Mouse (Mus musculus) spleen, postnatal 36 days (tissue): ENCODE data around the gene Sepsecs.
A peak's percentile ranks its signal among the peaks of the same experiment; 100 is the strongest.

ENCODE experiments used
- DNase-seq, 2 experiments: peaks; one replicate each; pipeline ENCODE4 v3.0.0; 2022; ENCODE audit warnings: low spot score in 2 of 2, mixed read lengths in 1 of 2

Gene Sepsecs

DNA sequence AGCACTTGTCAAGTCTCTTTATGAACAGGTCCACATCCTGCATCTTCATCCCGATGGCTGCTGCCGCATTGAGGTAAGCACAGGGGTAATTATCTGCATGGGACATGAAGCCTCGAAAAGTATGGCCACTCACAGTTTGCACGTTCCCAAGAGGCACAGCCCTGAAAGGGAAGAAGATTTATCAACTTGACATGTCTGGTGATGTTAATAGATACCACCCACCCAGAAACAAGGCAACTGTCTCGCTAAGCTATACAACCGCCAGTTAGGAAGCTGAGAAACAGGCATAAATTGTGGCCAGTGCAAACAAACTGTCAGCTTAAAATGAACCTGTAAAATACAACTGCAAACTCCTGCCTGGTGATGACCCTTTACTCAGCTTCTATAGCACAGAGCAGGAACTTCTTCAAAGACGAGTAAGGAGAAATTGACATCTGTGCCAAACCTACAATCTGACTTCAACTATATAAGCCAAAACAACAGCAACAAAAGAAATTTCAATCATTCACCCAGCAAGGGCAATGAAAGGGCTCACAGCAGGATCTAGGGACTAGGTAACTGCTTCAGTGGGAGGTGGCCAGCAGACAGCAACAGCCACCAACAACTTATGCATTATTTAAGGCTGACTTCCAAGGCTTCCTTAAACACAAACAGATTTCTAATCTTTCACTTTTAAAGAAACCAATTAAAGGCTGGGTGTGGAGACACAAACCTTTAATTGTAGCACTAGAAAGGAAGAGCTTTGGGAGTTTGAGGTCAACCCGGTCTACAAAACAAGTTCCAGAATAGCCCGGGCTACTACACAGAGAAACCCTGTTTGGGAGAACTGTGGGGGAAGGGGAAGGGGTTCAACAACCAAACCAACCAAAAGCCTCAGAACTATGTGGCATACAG, 25.3 kb downstream of the Sepsecs start:
- no peak for DNase-seq

DNA sequence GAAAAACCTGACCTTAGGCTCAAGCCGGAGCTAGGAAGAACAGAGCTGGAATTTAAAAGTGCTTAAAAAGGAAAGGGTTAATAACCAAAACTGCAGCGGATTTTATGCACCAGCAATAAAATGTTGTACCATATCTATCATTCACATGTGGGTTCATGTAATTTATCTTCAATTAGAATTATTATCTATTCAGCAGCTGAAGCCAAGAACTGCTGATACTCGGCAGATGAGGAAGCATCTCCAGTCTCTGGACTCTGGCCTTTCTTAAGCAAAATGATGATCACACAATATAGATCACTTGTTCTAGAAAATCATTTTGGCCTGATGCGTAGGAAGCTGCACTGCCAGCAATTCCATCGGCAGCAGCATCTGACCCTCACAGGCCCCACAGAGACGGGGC, 27.8 kb downstream of the Sepsecs start:
- DNase-seq: no peak

DNA sequence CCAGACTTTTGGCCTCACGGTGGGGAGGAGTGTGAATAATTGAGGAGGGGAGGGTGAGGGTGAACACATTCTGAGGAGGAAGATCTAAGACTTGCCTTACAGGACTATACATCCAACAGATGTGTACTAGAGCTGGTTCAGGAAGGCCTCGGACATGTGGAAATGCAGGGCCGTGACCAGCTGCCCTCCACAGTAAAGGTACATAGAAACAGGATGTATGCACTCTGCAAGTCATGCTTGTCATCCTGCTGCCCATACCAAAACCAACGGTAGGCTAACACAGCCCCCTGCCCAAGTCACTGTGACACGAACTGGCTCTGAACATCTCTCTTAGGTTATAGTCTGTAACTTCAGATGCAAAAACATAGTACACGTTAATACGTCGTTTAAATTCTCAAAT, 30.6 kb downstream of the Sepsecs start:
- DNase-seq: no peak

DNA sequence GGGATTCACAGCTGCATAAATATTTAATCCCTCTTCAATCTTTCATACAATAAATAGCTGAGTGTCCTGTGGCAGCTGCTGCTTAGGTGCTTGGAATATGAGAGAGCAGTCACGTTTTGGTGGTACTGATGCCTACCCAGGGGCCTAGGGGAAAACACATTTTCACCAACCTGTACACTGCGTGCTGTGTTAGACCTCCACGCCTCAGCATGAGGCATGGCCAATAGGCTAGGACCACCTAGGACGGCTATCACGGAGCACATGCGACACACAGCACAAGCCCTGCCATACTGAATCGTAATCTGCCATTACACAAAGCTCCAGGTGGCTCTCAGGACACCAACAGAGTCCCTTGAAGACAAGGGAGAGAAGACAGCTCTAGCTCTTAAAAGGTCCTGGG, 31.5 kb downstream of the Sepsecs start:
- no peak for DNase-seq

DNA sequence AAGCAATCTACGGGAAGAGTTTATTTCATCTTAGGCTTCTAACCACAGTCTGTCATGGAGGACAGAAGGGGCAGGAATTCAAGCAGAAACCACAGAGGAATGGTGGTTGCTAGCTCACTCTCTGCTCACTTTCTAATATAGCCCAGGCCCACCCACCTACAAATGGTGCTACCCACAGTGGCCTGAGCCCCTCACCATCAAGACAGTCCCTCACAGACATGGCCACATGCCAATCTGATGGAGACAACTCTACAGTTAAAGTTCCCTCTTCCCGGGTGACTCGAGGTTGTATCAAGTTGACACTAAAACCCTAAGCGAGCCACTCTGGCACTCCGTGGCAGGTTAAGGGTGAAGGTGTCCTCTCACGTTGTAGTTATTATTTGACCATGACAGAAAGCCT, 32.6 kb downstream of the Sepsecs start:
- DNase-seq: no peak

DNA sequence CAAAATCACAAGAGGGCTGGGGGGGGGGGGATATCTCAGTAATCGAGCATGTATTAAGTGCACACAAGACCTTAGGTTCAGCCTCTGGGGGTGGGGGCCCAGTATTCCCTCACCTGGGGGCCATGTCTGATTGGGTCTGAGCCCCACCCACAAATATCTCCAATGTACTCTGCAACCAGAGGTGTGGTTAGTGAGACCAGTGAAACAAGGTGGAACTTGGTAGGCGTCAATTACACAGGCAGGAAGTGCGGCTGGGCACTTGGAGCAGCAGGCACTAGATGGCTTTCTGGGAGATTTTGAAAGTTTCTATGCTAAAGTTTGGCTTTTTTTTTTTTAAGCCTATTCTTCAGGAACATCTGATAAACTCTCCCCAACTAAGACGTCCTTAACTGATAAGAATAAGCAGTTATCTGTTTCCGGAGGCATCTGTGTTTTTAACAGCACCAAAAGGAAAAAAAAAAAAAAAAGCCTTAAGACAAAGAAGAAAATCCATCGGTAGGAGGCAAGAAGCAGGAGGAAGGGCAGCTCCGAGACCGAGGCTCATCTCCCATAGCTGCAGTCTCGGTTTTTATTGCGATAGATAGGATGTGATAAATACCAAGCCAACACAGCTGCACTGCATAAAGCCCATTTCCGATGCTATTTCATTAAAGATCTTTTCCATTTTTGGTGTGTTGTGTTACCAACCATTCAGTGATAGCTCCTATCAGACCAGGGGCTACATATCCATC, 33.3 kb downstream of the Sepsecs start:
- DNase-seq: no peak

DNA sequence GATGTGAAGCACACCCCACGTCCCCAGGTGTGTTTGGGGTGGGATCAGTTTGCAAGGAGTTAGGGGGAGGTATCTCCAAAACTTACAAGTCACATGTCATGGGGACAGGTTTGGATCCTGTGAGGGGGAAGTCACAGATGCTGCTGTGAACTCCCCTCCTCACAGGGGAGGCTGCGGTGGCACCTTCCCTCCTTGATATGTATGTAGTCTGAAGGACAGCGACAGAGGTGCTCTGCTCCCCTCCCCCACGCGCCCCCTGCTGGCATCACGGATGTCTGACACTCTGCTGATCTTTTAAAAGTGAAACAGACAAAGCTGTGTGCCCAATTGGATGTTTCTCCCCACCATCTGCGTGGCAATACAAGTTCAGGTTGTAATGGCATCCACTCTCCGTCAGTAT, 35.5 kb downstream of the Sepsecs start:
- peak; percentile 54 to 56 for DNase-seq

DNA sequence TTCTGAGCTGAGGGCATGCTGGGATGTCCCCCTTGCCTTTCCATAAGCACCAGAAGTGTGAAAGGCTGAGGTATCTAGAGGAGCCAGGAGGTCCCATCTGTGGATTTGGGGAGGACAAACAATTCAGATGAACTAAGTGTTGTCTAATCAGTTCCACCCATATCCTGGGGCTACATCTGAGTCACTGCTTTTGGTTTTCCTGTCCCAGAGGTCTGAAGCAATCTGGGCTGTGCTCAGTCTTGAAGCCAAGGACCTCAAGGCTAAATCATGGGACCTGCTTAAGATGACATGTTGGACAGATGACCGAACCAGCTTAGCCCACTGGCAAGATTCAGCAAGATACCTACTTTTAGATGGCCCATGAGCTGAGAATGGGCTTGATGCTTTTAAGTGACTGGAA, 39.0 kb downstream of the Sepsecs start:
- DNase-seq: no peak

DNA sequence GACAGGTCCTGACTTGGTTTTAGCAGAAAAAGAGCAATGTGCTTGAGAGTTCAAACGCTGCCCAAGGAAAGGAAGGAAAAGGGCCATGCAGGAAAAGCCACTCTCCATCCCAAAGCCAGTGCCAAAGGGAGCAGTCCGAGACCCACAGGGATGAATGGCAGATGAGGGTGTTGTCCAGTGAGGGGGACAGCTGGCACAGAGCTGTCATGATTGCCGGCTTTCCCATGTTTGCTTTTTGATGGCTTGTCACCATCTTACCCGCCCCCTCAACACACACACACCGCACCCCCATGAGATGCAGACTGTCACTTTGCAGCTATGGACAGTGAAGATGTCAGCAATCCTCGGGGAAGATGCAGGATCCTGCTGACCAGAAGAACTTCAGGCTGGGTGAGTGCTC, 40.3 kb downstream of the Sepsecs start:
- DNase-seq: no peak

DNA sequence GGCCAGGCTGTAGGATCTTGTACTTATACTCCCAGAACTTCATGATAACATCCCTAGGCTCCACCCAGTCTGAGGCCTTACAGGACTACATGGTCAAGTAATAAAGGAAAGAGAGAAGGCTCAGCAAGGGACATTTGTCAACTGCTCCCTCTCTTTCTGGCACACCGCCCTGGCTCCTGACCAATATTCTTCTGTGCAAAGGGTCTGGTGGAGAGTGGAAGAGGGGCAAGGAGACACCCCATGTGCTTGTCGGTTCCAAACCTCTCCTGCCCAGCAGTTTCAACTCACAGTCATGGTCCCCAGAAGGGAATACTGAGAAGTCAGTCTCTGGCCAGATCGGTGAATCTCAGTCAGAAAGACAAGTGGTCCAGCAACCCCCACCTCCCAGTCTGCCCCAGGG, 40.7 kb downstream of the Sepsecs start:
- DNase-seq: no peak

DNA sequence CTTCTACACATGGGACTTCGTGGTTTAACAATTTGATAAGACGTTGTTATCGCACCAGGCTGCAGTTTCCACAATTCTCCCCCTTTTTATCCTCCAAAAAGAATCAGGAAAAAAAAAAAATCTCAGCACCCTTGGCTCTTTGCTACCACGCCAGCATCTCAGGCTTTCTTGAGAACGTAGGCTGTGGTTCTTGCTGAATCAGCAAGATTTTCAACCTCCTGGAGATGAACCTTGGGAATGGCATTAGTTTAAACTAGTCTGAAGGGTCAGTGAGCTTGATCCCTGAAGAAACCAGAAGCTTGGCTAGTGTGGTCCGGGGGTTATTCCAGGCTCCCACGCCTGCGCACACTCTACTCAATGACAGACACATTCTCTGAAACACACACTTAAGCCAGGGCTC, 41.8 kb downstream of the Sepsecs start:
- no peak for DNase-seq

DNA sequence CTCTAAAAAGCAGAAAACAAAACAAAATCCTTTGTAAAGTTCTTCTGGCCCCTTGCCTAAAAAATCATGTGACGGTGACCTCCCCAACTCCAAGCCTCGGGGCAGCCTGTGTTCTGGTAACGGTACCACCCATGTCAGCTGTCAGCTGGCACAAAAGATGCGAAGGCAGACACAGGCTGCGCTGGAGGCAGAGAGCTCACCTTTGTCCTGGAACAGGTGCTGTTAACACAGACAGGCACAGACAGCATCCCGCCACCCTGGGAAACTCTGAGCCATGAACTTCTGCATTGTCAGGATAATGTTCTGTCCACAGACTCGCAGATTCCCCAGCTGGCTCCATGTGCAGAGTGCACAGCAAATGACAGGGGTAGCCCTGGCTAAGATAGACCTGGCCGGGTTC, 43.4 kb downstream of the Sepsecs start:
- DNase-seq: no peak

DNA sequence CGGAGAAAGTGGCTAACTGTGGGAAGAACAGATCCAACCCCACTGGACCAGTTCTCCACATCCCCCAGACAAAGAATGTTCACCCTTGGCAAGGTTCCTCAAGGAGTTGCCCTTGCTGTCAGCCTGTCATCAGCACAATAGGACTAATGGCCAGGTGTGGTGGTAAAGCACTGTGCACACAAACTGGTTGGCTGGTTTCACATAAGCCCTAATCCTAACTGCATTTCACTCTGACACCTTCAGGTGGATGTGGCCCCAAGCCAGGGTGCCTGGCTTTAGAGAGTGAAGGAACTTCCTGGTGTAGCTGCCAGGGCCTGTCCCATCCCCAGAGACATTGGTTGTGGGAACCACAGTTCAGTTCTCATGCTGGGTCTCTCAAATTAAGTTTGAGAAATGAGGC, 44.6 kb downstream of the Sepsecs start:
- DNase-seq: no peak

DNA sequence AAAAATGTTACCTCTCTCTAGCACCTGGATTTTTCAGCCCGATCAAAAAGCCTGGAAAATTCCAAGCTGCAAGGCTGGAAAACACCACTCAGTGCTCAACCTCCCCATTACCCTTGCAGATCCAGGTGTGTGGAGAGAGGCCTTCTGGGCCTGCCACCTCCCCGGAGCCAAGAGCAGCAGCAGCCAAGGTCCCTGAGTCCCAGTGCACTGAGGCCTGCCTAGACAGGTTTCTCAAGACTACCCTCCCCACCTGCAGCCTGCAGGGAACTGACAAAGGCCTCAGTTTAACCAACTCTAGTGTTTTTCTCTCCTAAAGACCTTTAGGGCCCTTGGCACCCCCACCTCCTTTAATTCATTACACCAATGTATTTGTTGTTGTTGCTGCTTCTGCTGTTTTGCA, 46.4 kb downstream of the Sepsecs start:
- DNase-seq: no peak

DNA sequence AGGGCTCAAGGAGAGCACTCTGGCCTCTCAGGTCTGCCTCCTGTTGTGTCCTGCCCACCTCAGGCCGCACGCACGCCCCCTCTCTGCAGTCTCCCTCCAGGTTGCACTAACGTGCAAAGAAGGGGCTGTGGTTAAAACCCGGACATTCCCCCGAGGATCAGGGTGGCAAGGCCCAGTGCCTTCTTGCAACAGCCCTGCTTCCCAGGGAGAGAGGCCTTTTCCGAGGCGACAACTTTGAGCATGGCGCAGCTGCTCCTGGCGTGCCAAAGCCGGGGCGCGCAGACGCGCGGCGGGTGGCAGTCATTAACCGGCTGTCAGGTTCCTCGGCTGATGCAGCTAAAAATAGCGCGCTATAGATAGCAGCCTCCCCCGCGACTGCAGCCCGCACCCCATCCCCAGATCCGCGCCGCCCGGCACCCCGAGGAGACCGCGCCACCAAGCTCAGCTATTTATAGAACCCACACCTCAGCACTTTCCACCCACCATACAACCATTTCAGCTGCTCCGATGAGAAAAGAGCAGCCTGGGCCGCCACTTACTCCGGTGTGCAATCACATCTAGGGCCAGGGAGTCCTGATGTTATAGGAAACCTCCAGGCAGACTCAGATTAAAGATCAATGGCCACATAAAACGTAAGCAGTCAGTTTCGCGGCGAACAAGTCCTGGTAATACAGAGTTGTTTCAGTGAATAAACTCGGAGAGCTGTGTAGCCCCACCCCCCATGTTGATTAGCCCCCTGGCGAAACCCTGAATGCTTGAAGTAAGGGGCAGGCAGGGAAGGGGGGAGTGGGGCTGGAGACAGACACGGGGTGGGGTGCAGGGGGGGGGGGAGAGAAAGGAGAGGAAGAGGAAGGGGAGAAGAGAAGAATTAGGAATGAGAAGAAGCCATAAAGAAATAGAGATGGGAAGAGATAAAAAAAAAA, 50.9 kb downstream of the Sepsecs start:
- DNase-seq: peak; percentile 11 to 38

DNA sequence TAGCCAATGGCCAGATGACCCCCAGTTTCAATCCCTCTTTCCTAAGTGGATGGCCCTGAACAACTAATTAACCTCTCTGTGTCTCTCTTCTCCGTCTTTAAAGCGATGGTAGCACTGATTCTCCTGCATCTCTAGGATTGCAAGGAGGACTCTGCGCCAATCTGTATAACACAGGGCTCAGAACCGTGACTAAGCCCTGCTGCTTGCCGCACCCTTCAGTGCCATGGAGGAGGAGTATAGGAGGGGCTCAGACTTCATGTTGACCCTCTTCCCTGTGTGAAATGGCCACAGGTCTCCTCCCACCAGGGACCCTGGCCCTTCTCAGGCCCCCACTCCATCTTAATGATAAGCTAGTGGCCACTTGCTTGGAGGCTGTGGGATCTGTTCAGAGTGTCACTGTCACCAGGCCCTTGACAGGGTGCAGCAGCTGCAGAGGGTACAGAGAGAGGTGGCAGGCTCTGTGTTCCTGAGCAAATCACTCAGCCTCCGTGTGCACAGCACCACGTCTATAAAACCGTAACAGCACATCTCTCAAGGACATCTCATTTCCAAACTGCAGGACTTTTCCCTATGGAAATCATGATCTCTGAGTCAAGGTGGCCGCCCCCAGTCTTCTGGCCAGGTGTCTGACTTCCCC, 51.7 kb downstream of the Sepsecs start:
- no peak for DNase-seq

DNA sequence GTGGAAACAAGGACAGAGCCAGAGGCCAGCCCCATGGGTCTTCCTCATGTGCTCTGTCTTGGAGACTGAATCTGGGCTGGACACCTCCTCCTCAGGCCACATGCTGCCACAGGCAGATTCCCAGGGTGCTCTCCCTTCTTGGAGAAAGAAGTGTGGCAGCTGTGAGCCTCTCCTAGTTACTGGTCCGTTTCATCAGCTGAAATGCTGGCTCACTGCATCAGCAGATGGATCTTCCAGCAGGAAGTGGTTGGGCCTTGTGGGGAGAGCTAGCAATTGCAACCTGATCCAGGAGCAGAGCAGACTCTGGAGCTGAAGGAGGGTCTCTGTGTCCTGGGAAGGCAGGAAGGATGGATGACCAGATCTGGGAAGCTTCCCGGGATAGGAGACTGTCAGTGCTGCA, 53.0 kb downstream of the Sepsecs start:
- no peak for DNase-seq

DNA sequence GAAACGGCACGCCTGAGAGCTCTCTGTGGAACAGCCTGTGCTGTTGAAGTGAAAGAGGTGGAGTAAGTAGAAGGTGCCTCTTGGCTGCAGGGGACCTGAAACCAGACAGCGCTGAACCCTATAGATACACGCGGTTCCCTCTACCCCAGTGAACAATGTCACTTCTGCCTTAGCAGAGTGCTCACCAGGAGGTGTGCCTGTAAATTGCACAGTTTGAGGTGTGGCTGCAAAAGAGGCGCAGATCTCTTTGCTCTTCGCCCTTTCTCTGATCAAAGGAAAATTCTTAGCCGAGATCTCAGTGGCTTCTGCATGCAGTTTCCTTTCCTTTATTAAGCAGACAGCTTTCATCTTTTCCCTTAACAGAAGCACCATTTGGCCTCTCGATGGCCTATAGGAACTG, 54.1 kb downstream of the Sepsecs start:
- DNase-seq: no peak

DNA sequence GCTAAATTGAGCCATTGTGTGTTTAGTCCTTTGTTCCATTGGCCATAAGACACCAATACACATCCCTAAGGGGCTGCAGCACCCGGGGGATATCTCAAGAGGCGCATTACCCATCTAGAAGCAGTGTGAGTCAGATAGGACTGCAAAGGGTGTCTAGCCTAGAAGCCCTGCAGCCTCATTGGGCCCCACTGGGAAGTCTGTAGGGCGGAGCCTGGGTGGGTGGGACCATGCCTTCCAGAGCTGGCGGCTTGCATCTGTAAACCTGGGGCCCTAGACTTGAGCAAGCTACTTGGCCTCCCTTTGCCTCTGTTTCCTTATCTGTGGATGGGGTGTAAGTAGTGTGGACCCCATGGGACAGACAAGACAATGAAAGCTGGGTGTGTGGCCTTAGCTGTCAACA, 54.8 kb downstream of the Sepsecs start:
- DNase-seq: no peak

DNA sequence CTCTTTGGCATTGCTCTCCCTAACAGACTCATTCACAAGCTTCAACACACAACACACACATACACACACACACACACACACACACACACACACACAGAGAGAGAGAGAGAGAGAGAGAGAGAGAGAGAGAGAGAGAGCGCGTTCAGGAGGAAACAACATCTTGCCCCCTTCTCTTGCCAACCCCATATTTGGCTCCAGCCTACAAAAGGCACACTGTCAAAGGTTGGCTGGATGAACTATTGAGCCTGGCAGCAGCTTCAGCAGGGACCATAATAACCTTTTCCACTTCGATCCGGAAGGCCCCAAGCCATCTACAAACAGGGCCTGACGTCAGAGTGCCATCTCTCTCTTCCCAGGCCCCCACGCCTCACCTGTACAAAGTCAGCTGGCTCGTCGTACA, 56.7 kb downstream of the Sepsecs start:
- no peak for DNase-seq

DNA sequence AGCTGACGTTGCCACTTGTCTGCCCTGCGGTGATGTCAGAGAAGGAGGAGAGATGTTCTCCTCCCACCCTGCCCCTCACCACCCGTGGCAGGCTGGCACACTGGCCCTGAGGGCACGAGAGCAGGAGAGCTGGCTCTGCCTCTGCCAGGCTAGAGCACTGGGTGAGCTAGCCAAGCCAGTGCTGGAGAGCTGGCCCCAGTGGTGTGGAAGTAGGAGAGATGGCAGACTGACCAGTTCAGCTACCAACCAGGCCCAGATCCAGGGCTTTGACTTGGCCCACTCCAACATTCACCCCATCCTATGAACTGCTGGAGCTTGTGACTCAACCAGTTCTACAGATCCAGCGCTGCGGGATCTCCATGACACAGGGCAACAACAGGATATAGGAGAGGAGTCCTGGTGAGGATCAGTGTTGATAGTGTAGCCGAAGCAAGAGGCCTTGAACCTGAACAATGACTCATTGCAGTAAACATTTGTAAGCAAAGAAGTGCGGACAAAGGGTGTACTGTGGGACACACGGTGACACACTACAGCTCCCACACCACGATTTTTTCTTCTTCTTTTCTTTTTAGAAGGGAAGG, 58.1 kb downstream of the Sepsecs start:
- no peak for DNase-seq
